Mouse (Mus musculus) ovary, adult 18-20 months (tissue): Measurements from ENCODE around the gene Zfp746.

ENCODE experiments used
- DNase-seq: peaks from one replicate; pipeline ENCODE4 v3.0.0; 2022; ENCODE audit warnings: low spot score, mixed read lengths

Gene Zfp746

GRCm38 (mm10) chr6:48047114-48047449, 39.3 kb downstream of the Zfp746 start:
- no peak for DNase-seq

DNA sequence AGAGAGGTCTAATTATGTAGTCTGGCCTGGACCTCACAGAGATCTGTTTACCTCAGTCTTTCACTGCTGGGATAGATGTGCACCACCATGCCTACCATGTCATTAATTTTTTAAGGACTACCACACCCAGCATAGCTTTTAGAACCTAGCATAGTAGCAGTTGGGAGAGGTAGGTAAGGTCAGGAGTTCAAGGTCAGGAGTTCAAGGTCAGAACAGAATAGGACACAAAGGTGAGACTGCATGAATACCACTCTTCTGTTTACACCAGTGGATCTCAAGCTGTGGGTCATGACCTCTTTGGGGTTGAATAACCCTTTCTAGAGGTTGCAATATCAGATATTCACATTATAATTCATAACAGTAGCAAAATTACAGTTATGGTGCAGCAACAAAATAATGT, 53.7 kb downstream of the Zfp746 start:
- DNase-seq: no peak

- DNase-seq: no peak
Observed at GRCm38 (mm10) chr6:48025905-48026660, 60.3 kb downstream of the Zfp746 start.

GRCm38 (mm10) chr6:48024994-48025345, 61.4 kb downstream of the Zfp746 start:
- no peak for DNase-seq

GRCm38 (mm10) chr6:48024330-48024993, 61.9 kb downstream of the Zfp746 start:
- no peak for DNase-seq

- no peak for DNase-seq
Observed at GRCm38 (mm10) chr6:48022672-48023071, 63.7 kb downstream of the Zfp746 start.

GRCm38 (mm10) chr6:48021678-48022077, 64.7 kb downstream of the Zfp746 start:
- no peak for DNase-seq

DNA sequence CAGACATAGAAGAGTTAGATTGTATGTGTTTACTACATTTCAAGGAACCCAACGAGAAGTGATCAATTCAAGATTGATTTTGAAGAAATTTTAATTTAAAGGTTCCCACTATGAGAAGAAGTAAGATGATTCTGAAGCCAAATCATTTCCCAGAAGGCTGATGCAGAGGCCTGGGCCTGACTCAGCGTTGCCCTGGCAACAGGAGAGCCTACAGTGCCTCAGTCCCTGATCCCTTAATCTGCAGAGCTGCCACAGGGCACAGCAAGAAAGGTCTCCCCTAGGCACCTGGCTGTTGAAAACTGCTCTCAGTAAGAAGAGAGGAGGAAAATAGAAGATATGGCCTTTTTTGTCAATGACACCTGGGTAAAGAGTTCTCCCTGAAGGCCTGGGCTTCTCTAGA, 66.4 kb downstream of the Zfp746 start:
- DNase-seq: no peak

DNA sequence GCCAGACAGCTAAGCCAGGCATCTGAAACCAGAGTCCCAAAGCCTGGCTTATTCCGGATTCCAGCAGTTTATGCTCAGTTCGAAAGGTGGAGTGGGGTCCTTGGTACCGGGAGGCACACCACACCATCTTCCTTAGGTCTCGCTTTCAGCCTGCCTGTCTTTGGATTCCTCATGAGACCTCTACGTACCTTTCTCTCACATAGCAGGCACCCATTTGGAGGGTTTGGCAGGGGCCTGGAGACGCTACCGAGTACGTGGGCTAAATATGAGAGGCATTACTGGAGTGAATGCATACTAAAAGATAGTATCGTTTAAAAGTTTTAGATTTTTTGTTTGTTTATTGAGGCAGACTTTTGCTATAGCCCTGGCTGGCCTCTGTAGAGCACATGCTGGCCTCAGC, 69.6 kb downstream of the Zfp746 start:
- no peak for DNase-seq

DNA sequence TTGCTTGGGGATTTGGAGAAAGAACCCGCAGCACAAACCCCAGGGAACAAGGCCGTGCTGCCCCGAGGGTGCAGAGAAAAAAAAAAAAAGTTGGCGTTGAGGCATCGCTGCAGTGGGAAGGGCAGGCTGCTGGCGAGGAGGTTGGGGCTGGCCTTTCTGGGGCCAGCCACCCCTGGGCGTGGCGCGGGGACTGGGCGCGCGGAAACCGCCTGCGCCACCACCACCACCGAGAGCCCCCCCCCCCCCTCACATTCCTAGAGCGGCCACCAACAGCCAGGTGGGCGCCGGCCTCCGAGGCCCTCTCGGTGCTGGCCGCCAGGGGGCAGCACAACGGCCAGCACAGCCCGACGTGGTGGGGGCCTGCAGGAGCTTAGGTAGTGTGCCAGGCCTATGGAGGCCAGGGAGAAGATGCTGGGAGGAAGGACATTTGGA, 70.3 kb downstream of the Zfp746 start:
- peak; percentile 52 for DNase-seq
